Mouse (Mus musculus) kidney, postnatal 0 days (tissue): ENCODE data around the gene Crtc3. TPM values are rescaled to one million over a fixed set of nuclear protein-coding genes. Genes with fewer than 3 reads are reported as not detected.

Source experiments
- ATAC-seq: fragments of 200-750 bp; cut with Nextera tagmentation; replicated peaks from 2 replicates; pipeline ENCODE4 v1.8.0; 2017; ENCODE audit warnings: low read depth, moderate number of reproducible peaks, moderate TSS enrichment, moderate library complexity; ENCODE audit not compliant: low FRiP score
- DNase-seq: peaks from one replicate; pipeline ENCODE4 v3.0.0-alpha.2; 2016; ENCODE audit warnings: low spot score
- H3K27ac ChIP-seq: fragments of 300-500 bp; sonication (generic); 2 replicates; pipeline ENCODE4 v1.5.1; 2014; ENCODE audit warnings: mild to moderate bottlenecking
- H3K27me3 ChIP-seq: fragments of 300-500 bp; sonication (generic); 2 replicates; pipeline ENCODE4 v1.6.1; 2014; ENCODE audit warnings: low read length, mixed read lengths; ENCODE audit not compliant: insufficient read depth
- H3K36me3 ChIP-seq: fragments of 300-500 bp; sonication (generic); 2 replicates; pipeline ENCODE4 v1.6.1; 2014; ENCODE audit warnings: low read length, mixed read lengths; ENCODE audit not compliant: insufficient read depth
- H3K4me1 ChIP-seq: fragments of 300-500 bp; sonication (generic); replicated peaks from 2 replicates; pipeline ENCODE4 v1.6.1; 2014; ENCODE audit warnings: antibody characterized with exemption, low read length, mixed read lengths; ENCODE audit not compliant: insufficient read depth
- H3K4me2 ChIP-seq: fragments of 300-500 bp; sonication (generic); 2 replicates; pipeline ENCODE4 v1.6.1; 2014; ENCODE audit warnings: mild to moderate bottlenecking, low read length, moderate library complexity, mixed read lengths
- H3K4me3 ChIP-seq: fragments of 300-500 bp; sonication (generic); replicated peaks from 2 replicates; pipeline ENCODE4 v1.5.1; 2014; ENCODE audit warnings: low read depth, low read length
- H3K9ac ChIP-seq: fragments of 300-500 bp; sonication (generic); 2 replicates; pipeline ENCODE4 v1.6.1; 2014; ENCODE audit warnings: low read depth, low read length
- H3K9me3 ChIP-seq: fragments of 300-500 bp; sonication (generic); replicated peaks from 2 replicates; pipeline ENCODE4 v1.6.1; 2016; ENCODE audit warnings: low read length, inconsistent platforms, mixed read lengths
- CTCF ChIP-seq: IDR thresholded peaks from 2 replicates; pipeline ENCODE4 v1.5.1; 2016; ENCODE audit warnings: antibody characterized with exemption, low read depth, mild to moderate bottlenecking, moderate library complexity
- WGBS: fragments of 180-500 bp; shearing (Covaris S2); extraction: QIAGEN DNeasy Blood & Tissue Kit; methylation state at CpG from one replicate; pipeline ENCODE4 v1.1.7; 2014; 5-methylcytosine and 5-hydroxymethylcytosine counted together
- polyA plus RNA-seq: library from polyadenylated mRNA; unstranded; fragments of >200 nt; fragmentation: Nextera tagmentation; extraction: Ambion mirVana; gene quantifications from 2 replicates; pipeline ENCODE4 v1.2.1, GENCODE M21; 2015

Gene Crtc3
- polyA plus RNA-seq, 1 experiment from 2014 or later, result 18.5 TPM

DNA sequence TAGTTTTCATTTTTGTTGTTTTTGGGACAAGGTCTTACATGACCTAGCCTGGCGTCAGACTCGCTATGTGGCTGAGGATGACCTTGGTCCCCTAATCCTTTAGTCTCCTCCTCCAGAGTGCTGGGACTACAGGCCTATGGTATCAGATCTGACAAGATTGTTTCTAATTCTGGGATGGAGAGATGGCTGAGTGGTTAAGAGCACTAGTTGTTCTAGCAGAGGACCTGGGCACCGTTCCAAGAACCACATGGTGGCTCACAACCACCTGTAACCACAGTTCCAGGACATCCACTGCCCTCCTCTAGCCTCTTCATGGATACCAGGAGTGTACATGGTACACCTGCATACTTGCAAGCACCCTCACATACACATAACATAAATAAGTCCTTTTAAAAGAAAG lies 132.5 kb downstream of the Crtc3 start:
- no peaks in the 10 kb centered on the region for H3K27me3 ChIP-seq
- no peaks in the 10 kb centered on the region for H3K9me3 ChIP-seq
- H3K4me3 ChIP-seq, result no peak overlapping the region
- TF ChIP-seq CTCF, result no peak
- H3K27ac ChIP-seq, result no peak overlapping the region
- ATAC-seq (no peak), DNase-seq (no peak)
- 74% methylated on average over 3 of the region's 3 CpGs for WGBS
- no peak overlapping the region for H3K4me2 ChIP-seq
- H3K9ac ChIP-seq, result no peak overlapping the region
- H3K36me3 ChIP-seq, result no peaks in the 10 kb centered on the region
- no peaks in the 10 kb centered on the region for H3K4me1 ChIP-seq

DNA sequence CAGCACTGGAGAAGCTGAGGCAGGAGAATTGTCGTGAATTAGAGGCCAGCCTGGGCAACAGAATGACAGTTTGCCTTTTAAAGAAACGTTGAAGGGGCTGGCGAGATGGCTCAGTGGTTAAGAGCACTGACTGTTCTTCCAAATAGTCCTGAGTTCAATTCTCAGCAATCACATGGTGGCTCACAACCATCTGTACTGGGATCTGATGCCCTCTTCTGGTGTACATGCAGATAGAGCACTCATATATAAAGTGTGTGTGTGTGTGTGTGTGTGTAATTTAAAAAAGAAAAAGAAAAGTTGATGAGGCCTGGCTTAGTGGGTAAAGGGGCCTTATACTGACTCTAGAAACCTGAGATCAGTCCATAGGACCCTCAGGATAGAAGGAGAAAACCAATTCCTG lies 133.5 kb downstream of the Crtc3 start:
- Histone ChIP-seq H3K4me3 (no peak overlapping the region), H3K4me1 (no peaks in the 10 kb centered on the region), H3K9ac (no peak overlapping the region), H3K36me3 (no peaks in the 10 kb centered on the region), H3K27me3 (no peaks in the 10 kb centered on the region), H3K9me3 (no peaks in the 10 kb centered on the region), H3K27ac (peak overlapping the region; percentile 77), H3K4me2 (no peak overlapping the region)
- no peak for ATAC-seq
- WGBS, result 85% methylated on average over 3 of the region's 3 CpGs
- peak; percentile 50 for TF ChIP-seq CTCF
- DNase-seq, result no peak

GRCm38 (mm10) chr7:80554180-80555021 lies 134.3 kb downstream of the Crtc3 start:
- TF ChIP-seq CTCF, result no peak
- H3K9me3 ChIP-seq, result no peaks in the 10 kb centered on the region
- no peaks in the 10 kb centered on the region for H3K27me3 ChIP-seq
- no peak overlapping the region for H3K4me3 ChIP-seq
- DNase-seq (peak; percentile 71), ATAC-seq (peak; percentile 69)
- H3K27ac ChIP-seq, result peak overlapping the region; percentile 77
- WGBS, result 29% methylated on average over 22 of the region's 22 CpGs
- no peaks in the 10 kb centered on the region for H3K36me3 ChIP-seq
- no peak overlapping the region; the same call in 1 of the 2 replicates for H3K9ac ChIP-seq
- H3K4me1 ChIP-seq, result no peaks in the 10 kb centered on the region
- 0 out of 2 replicates have a peak overlapping the region, but pooled peaks have one; percentile 10 for H3K4me2 ChIP-seq

DNA sequence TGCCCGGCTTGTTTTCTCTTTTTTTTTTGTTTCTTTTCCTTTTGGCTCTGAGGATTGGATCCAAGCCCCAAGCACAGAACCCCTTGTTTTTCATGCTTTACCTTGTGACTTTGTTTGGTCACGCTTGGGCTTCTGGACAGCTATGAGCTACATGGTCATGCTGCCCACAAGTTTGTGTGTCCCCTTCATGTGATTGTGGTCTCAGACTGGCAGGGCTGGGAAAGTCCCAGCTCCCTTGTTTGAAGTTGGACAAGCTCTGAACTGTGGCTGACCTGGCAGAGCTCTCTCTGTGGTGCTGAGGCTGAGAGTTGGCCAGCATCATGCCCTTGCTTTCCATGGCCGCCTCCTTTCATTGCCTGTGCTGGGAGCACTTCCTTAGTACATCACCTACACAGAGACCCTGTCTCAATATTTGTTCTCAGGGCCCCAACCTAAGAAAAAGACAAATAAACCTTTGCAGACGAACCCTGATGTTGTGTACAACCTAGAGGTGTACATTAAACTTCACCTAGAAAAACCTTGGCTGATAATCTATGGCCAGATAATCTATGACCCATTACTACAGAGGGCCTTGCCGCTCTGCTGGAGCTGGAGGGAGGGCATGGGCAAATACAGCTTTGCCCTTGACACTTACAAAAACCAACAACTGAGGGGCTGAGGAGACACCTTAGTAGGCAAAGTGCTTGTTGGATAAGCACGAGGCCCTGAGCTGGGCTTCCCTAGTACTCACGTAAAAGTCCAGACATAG lies 140.0 kb downstream of the Crtc3 start:
- H3K9ac ChIP-seq, result no peak overlapping the region
- TF ChIP-seq CTCF, result no peak
- no peak overlapping the region for H3K4me3 ChIP-seq
- 82% methylated on average over 7 of the region's 7 CpGs for WGBS
- H3K27me3 ChIP-seq, result no peaks in the 10 kb centered on the region
- H3K9me3 ChIP-seq, result no peaks in the 10 kb centered on the region
- H3K27ac ChIP-seq, result no peak overlapping the region
- no peak overlapping the region for H3K4me2 ChIP-seq
- ATAC-seq (no peak), DNase-seq (no peak)
- no peaks in the 10 kb centered on the region for H3K4me1 ChIP-seq
- H3K36me3 ChIP-seq, result no peaks in the 10 kb centered on the region

DNA sequence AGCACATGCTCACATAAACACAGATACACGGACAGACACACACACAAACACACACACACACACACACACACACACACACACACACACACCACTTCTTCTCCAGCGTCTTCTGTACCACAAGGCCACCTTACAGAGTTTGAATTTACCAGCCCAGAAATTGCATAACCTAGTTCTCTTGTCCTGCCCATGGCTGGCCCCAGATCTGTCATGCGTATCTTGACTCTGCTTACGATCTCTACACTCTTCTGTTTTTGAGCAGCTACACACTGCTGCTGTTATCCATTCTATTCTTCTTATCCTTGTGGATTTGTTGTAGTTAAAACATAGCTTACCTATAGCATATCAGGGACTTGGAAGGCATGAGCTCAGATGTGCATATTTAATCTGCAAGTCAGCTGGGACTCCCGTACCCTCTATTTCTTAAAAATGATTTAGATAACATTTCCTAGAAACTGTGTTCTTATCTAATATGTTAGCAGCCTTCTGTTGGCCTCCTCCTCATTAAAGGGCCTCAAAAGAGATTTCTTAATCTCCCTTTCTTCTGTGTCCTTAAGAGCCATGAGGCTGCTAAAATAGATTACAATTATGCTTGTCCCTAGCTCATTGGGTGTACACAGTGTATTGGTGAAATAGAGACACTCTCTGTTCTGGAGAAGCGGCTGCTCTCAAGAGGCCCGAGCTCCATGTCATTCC lies 146.4 kb downstream of the Crtc3 start:
- Histone ChIP-seq H3K4me1 (no peaks in the 10 kb centered on the region), H3K27me3 (no peaks in the 10 kb centered on the region), H3K4me3 (no peak overlapping the region), H3K9me3 (no peaks in the 10 kb centered on the region), H3K4me2 (no peak overlapping the region), H3K36me3 (no peaks in the 10 kb centered on the region), H3K27ac (no peak overlapping the region), H3K9ac (no peak overlapping the region)
- no peak for TF ChIP-seq CTCF
- 74% methylated on average over 7 of the region's 7 CpGs for WGBS
- ATAC-seq, result no peak
- no peak for DNase-seq

- 61% methylated on average over 5 of the region's 5 CpGs for WGBS
- Histone ChIP-seq H3K4me2 (no peak overlapping the region), H3K36me3 (no peaks in the 10 kb centered on the region), H3K9ac (no peak overlapping the region), H3K27me3 (no peaks in the 10 kb centered on the region), H3K9me3 (no peaks in the 10 kb centered on the region), H3K4me3 (no peak overlapping the region), H3K27ac (no peak overlapping the region), H3K4me1 (no peaks in the 10 kb centered on the region; the same call in 1 of the 2 replicates)
- DNase-seq (no peak), ATAC-seq (no peak)
- TF ChIP-seq CTCF, result no peak
Observed at GRCm38 (mm10) chr7:80539581-80539980, 149.1 kb downstream of the Crtc3 start.

Other genes starting within 250 kb of the Crtc3 start
- 6.7 and 8.5 TPM in 2 replicates for gene Blm, start 153.8 kb downstream of the Crtc3 start, polyA plus RNA-seq
- gene Iqgap1, start 137.1 kb upstream of the Crtc3 start, polyA plus RNA-seq, result 77.0 and 83.7 TPM in 2 replicates
- 2.7 TPM in 2 replicates for gene Zscan2, start 172.0 kb upstream of the Crtc3 start, polyA plus RNA-seq
- 29.8 and 32.9 TPM in 2 replicates for gene Wdr73, start 212.4 kb upstream of the Crtc3 start, polyA plus RNA-seq
- 9.3 and 10.5 TPM in 2 replicates for gene Nmb, start 216.2 kb upstream of the Crtc3 start, polyA plus RNA-seq